Mouse (Mus musculus) ES-E14 (cell line): ENCODE measurements at regions not wholly inside any gene's neighbourhood (a gene's known extent, or its start where the extent isn't known, plus 50 kb on each side); places are given as distances from the start of the nearest gene placed in this dataset.

ENCODE experiments used
- CHD2 ChIP-seq: IDR thresholded peaks from 2 replicates; pipeline ENCODE4 v1.6.1; 2014; ENCODE audit warnings: mild to moderate bottlenecking, low read depth, low read length, inconsistent platforms
- HCFC1 ChIP-seq: IDR thresholded peaks from 2 replicates; pipeline ENCODE4 v1.6.1; 2012; ENCODE audit warnings: low read length, inconsistent platforms, borderline replicate concordance; ENCODE audit not compliant: insufficient read depth
- MAFK ChIP-seq: IDR thresholded peaks from 2 replicates; pipeline ENCODE4 v1.6.1; 2014; ENCODE audit warnings: mild to moderate bottlenecking, low read depth, low read length, inconsistent platforms; ENCODE audit not compliant: insufficient read depth
- ZC3H11A ChIP-seq: IDR thresholded peaks from 2 replicates; pipeline ENCODE4 v1.6.1; 2012; ENCODE audit warnings: low read depth, mild to moderate bottlenecking, inconsistent platforms, low read length, borderline replicate concordance
- ZNF384 ChIP-seq: IDR thresholded peaks from 2 replicates; pipeline ENCODE4 v1.6.1; 2012; ENCODE audit warnings: low read depth, low read length, inconsistent platforms

DNA sequence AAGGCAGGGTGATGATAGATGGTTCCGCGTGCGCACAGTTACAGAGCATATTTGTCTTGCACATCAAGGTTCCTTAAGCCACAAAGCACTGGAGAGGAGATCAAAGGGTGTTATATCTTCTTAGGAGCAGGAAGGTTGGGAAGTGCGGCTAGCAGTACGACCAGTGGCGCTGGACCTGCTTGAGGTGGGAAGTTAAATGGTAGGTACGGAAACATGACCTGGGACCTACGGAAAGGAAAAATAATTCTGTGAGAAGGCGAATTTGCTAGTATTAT is 126.5 kb downstream of the Tmem161b start:
- TF ChIP-seq HCFC1 (no peak), ZNF384 (no peak), ZC3H11A (no peak), MAFK (no peak), CHD2 (no peak)
